Mouse (Mus musculus) retina, embryonic 14.5 days (tissue): ENCODE measurements at regions not wholly inside any gene's neighbourhood (a gene's known extent, or its start where the extent isn't known, plus 50 kb on each side); places are given as distances from the start of the nearest gene placed in this dataset.

Experiments
- DNase-seq: peaks from one replicate; pipeline ENCODE4 v3.0.0-alpha.2; 2015; ENCODE audit warnings: low spot score

DNA sequence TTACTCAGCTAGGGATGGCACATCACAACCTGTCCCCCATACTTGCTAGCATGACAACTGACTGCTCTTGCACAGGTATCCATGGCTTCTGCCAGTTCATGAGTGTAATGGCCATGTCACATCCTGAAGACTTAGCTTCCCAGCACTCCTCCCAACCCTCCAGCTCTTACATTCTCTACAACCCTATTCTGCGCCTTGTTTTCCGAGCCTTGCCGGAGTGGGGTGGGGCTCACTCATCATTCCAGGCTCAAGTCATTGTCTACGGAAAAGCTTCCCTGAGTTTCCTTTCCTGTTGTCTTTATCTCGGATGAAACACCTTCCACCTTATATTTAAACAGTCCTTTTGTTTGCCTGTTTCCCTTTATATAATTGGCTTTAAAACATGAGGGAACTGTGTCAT, 69.6 kb downstream of the Prdm13 start:
- DNase-seq: no peak

GRCm38 (mm10) chr4:21614429-21614828, 71.3 kb downstream of the Prdm13 start:
- DNase-seq: peak; percentile 3

GRCm38 (mm10) chr4:21611531-21612282, 74.1 kb downstream of the Prdm13 start:
- DNase-seq: peak; percentile 56

DNA sequence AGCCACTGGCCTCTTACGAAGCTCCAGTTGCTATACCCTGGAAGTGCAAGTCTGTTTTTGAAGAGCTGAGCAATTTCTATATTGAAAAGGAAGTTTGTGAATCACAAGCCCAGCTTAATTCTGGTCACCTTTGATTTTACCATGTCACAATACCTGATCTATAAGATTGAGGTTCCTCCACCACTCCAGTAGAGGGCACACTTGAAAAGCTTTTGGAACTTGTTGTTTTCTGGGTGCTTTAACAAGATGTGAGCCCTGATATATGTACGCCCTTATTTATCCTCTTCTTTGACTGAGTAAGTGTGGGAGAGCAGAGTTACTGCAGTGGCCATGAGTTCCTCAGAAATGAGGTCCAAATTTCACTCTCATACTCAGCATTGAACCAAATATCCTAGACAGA, 87.7 kb downstream of the Prdm13 start:
- peak; percentile 38 for DNase-seq

GRCm38 (mm10) chr4:21547771-21548170, 138.0 kb downstream of the Prdm13 start:
- DNase-seq: no peak

- DNase-seq: no peak
Measured at GRCm38 (mm10) chr4:21539583-21539982, 146.2 kb downstream of the Prdm13 start.

DNA sequence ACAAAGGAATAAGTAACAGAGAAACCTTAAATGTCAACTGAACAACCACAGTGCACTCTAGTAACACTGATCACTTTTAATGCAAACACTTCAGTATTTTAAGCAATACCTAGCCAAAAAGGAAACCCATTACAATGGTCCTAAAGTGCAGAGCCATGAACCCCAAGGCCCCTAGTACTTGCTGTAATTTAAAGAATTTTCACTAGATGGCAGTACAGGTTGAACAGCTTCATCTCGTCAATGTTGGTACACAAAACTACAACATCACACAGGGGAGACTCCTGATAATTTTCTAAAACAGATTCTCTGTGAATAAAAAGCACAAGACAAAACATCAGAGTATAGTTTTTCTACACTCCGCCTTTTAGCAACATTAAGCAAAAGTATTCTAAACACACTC, 149.8 kb downstream of the Prdm13 start:
- DNase-seq: peak; percentile 77

GRCm38 (mm10) chr4:21532186-21532585, 153.6 kb downstream of the Prdm13 start:
- DNase-seq: peak; percentile 73
